Mouse (Mus musculus) MEL (cell line): ENCODE results near the gene Slc6a21. TPM values are rescaled to one million over a fixed set of nuclear protein-coding genes. Genes with fewer than 3 reads are reported as not detected.

Experiments
- DNase-seq: peaks from one replicate; pipeline ENCODE4 v3.0.0; 2011; ENCODE audit warnings: low read depth, low spot score
- H3K27ac ChIP-seq: 2 replicates; pipeline ENCODE4 v1.5.1; 2012; ENCODE audit warnings: low read depth, mild to moderate bottlenecking, control low read depth, low read length, moderate library complexity; ENCODE audit not compliant: control insufficient read depth
- H3K27me3 ChIP-seq, 2 experiments: fragments of 150-350 bp in 1 of 2; sonication (generic) in 1 of 2; 2 replicates each; pipeline ENCODE4 v1.6.1; 2012; ENCODE audit warnings: low read length in 2 of 2, mild to moderate bottlenecking in 2 of 2, improper control_type of control experiment in 1 of 2, moderate library complexity in 1 of 2; ENCODE audit not compliant: insufficient read depth in 2 of 2, control insufficient read depth in 1 of 2
- H3K36me3 ChIP-seq, 2 experiments: 2 replicates each; pipeline ENCODE4 v1.6.1; 2012 to 2014; ENCODE audit warnings: low read length in 2 of 2, improper control_type of control experiment in 1 of 2, inconsistent platforms in 1 of 2, mild to moderate bottlenecking in 1 of 2; ENCODE audit not compliant: insufficient read depth in 2 of 2, control insufficient read depth in 1 of 2
- H3K4me1 ChIP-seq, 2 experiments: fragments of 150-350 bp in 1 of 2; sonication (generic) in 1 of 2; 2 replicates each; pipeline ENCODE4 v1.6.1; 2012; ENCODE audit warnings: low read length in 2 of 2, improper control_type of control experiment in 1 of 2, mild to moderate bottlenecking in 1 of 2; ENCODE audit not compliant: insufficient read depth in 2 of 2, control insufficient read depth in 1 of 2
- H3K4me3 ChIP-seq, 2 experiments: fragments of 150-350 bp in 1 of 2; sonication (generic) in 1 of 2; 2 replicates each; pipeline ENCODE4 v1.5.1; 2012; ENCODE audit warnings: low read depth in 2 of 2, low read length in 2 of 2, mild to moderate bottlenecking in 2 of 2, moderate library complexity in 2 of 2, control low read depth in 1 of 2, improper control_type of control experiment in 1 of 2; ENCODE audit not compliant: control insufficient read depth in 1 of 2, insufficient read depth in 1 of 2
- H3K79me2 ChIP-seq: 2 replicates; pipeline ENCODE4 v1.6.1; 2012; ENCODE audit warnings: mild to moderate bottlenecking, low read length, moderate library complexity; ENCODE audit not compliant: control insufficient read depth, poor library complexity, insufficient read depth
- H3K9ac ChIP-seq: 2 replicates; pipeline ENCODE4 v1.6.1; 2012; ENCODE audit warnings: low read depth, mild to moderate bottlenecking, control low read depth, low read length, moderate library complexity; ENCODE audit not compliant: control insufficient read depth, poor library complexity, severe bottlenecking
- H3K9me3 ChIP-seq: fragments of 150-350 bp; sonication (generic); replicated peaks from 2 replicates; pipeline ENCODE4 v1.6.1; 2012; ENCODE audit warnings: mild to moderate bottlenecking, low read length, improper control_type of control experiment, moderate library complexity; ENCODE audit not compliant: insufficient read depth
- BHLHE40 ChIP-seq: IDR thresholded peaks from 2 replicates; pipeline ENCODE4 v1.6.1; 2012; ENCODE audit warnings: low read depth, mild to moderate bottlenecking, inconsistent platforms, low read length, improper control_type of control experiment, borderline replicate concordance
- CHD2 ChIP-seq: IDR thresholded peaks from 2 replicates; pipeline ENCODE4 v1.6.1; 2011; ENCODE audit warnings: low read length, improper control_type of control experiment
- E2F4 ChIP-seq: IDR thresholded peaks from 2 replicates; pipeline ENCODE4 v1.6.1; 2011; ENCODE audit warnings: low read depth, low read length, improper control_type of control experiment, borderline replicate concordance
- EP300 ChIP-seq, 2 experiments: IDR thresholded peaks; 2 replicates each; pipeline ENCODE4 v1.6.1; 2011; ENCODE audit warnings: improper control_type of control experiment in 2 of 2, low read length in 2 of 2, low read depth in 1 of 2, mild to moderate bottlenecking in 1 of 2
- ETS1 ChIP-seq: IDR thresholded peaks from 2 replicates; pipeline ENCODE4 v1.6.1; 2012; ENCODE audit warnings: low read depth, mild to moderate bottlenecking, inconsistent platforms, low read length, improper control_type of control experiment, moderate library complexity
- GATA1 ChIP-seq: IDR thresholded peaks from 2 replicates; pipeline ENCODE4 v1.6.1; 2011; ENCODE audit warnings: low read depth, low read length, improper control_type of control experiment
- MAFK ChIP-seq: IDR thresholded peaks from 2 replicates; pipeline ENCODE4 v1.6.1; 2011; ENCODE audit warnings: low read depth, mild to moderate bottlenecking, low read length, improper control_type of control experiment, borderline replicate concordance
- MEF2A ChIP-seq: IDR thresholded peaks from 2 replicates; pipeline ENCODE4 v1.6.1; 2014; ENCODE audit warnings: low read depth, mild to moderate bottlenecking, inconsistent platforms, low read length, improper control_type of control experiment; ENCODE audit not compliant: poor library complexity, insufficient replicate concordance, severe bottlenecking; ENCODE audit errors: extremely low read depth
- MYC ChIP-seq: IDR thresholded peaks from 2 replicates; pipeline ENCODE4 v1.6.1; 2011; ENCODE audit warnings: low read depth, mild to moderate bottlenecking, low read length, improper control_type of control experiment, moderate library complexity
- NRF1 ChIP-seq: IDR thresholded peaks from 2 replicates; pipeline ENCODE4 v1.6.1; 2014; ENCODE audit warnings: low read depth, mild to moderate bottlenecking, inconsistent platforms, low read length, improper control_type of control experiment, moderate library complexity; ENCODE audit not compliant: poor library complexity, insufficient read depth, severe bottlenecking
- POLR2AphosphoS5 ChIP-seq: IDR thresholded peaks from 2 replicates; pipeline ENCODE4 v1.6.1; 2012; ENCODE audit warnings: low read depth, borderline replicate concordance, mild to moderate bottlenecking, inconsistent platforms, low read length, moderate library complexity, mixed read lengths
- RCOR1 ChIP-seq: IDR thresholded peaks from 2 replicates; pipeline ENCODE4 v1.6.1; 2012; ENCODE audit warnings: low read depth, mild to moderate bottlenecking, inconsistent platforms, low read length, improper control_type of control experiment
- SIN3A ChIP-seq: IDR thresholded peaks from 2 replicates; pipeline ENCODE4 v1.6.1; 2012; ENCODE audit warnings: low read length, improper control_type of control experiment, inconsistent platforms
- UBTF ChIP-seq: IDR thresholded peaks from 2 replicates; pipeline ENCODE4 v1.6.1; 2012; ENCODE audit warnings: low read depth, mild to moderate bottlenecking, inconsistent platforms, low read length, improper control_type of control experiment, moderate library complexity, borderline replicate concordance; ENCODE audit not compliant: insufficient read depth
- ZC3H11A ChIP-seq: IDR thresholded peaks from 2 replicates; pipeline ENCODE4 v1.6.1; 2012; ENCODE audit warnings: low read depth, mild to moderate bottlenecking, inconsistent platforms, low read length, improper control_type of control experiment
- ZNF384 ChIP-seq: IDR thresholded peaks from 2 replicates; pipeline ENCODE4 v1.6.1; 2012; ENCODE audit warnings: low read depth, mild to moderate bottlenecking, inconsistent platforms, low read length, improper control_type of control experiment
- polyA plus RNA-seq, 2 experiments: library from polyadenylated mRNA; stranded (reverse) in 1 of 2; unstranded in 1 of 2; fragments of >175 nt in 1 of 2; fragments of >200 nt in 1 of 2; gene quantifications; 2 replicates each; pipeline versions ENCODE4 v1.2.1 to v1.2.4; 2012; ENCODE audit warnings: low replicate concordance in 2 of 2, low read depth in 1 of 2; ENCODE audit not compliant: insufficient read length in 2 of 2, insufficient read depth in 1 of 2, missing spikeins in 1 of 2
- total RNA-seq: library from RNA; depleted of rRNA; stranded (reverse); fragments of 300-350 nt; gene quantifications from 2 replicates; pipeline ENCODE4 v1.2.3, GENCODE M21; 2012

Slc6a21 gene
- total and polyA plus RNA-seq, 3 experiments, result not detected

- no peaks in the 10 kb centered on the region for H3K9me3 ChIP-seq
- DNase-seq, result no peak
- peaks cover 9 to 16% of the 10 kb centered on the region in 2 experiments for H3K27me3 ChIP-seq
- H3K27ac ChIP-seq, result no peak overlapping the region
- no peaks in the 10 kb centered on the region for H3K4me1 ChIP-seq
- no peak overlapping the region for H3K9ac ChIP-seq
- H3K4me3 ChIP-seq, result no peak overlapping the region
- no peaks in the 10 kb centered on the region for H3K36me3 ChIP-seq
- no peaks in the 10 kb centered on the region for H3K79me2 ChIP-seq
- TF ChIP-seq POLR2AphosphoS5 (no peak), BHLHE40 (no peak)
These were observed 18.0 kb upstream of the Slc6a21 start for GRCm38 (mm10) chr7:45259281-45259680.

- DNase-seq, result peak; percentile 42
- Histone ChIP-seq H3K9ac (no peak overlapping the region), H3K36me3 (no peaks in the 10 kb centered on the region), H3K27ac (no peak overlapping the region), H3K4me1 (no peaks in the 10 kb centered on the region), H3K27me3 (peaks cover 7 to 11% of the 10 kb centered on the region in 2 experiments), H3K9me3 (no peaks in the 10 kb centered on the region), H3K79me2 (no peaks in the 10 kb centered on the region), H3K4me3 (no peak overlapping the region)
- TF ChIP-seq ETS1 (0 out of 2 replicates have a peak, but pooled peaks have one; percentile 15), BHLHE40 (no peak), GATA1 (no peak), ZNF384 (peak; percentile 60; the same call in 1 of the 2 replicates), MAFK (no peak), UBTF (no peak), NRF1 (no peak), EP300 (IDR thresholded peaks at IDR 0.05; ENCODE audit: low read depth in 1 of 2, low read length in 2 of 2) (no peak)
These were observed 15.0 kb upstream of the Slc6a21 start for GRCm38 (mm10) chr7:45262266-45262665.

GRCm38 (mm10) chr7:45263006-45263607 lies 14.2 kb upstream of the Slc6a21 start:
- Histone ChIP-seq H3K27ac (no peak overlapping the region), H3K9ac (no peak overlapping the region), H3K36me3 (no peaks in the 10 kb centered on the region), H3K79me2 (no peaks in the 10 kb centered on the region), H3K27me3 (peaks cover 5 to 14% of the 10 kb centered on the region in 2 experiments), H3K4me1 (no peaks in the 10 kb centered on the region), H3K9me3 (no peaks in the 10 kb centered on the region), H3K4me3 (no peak overlapping the region)
- TF ChIP-seq MYC, result no peak
- TF ChIP-seq MEF2A, result no peak
- TF ChIP-seq SIN3A, result no peak
- no peak for TF ChIP-seq CHD2
- no peak for TF ChIP-seq E2F4
- TF ChIP-seq EP300 (IDR thresholded peaks at IDR 0.05; ENCODE audit: low read depth in 1 of 2, low read length in 2 of 2), result no peak
- no peak for TF ChIP-seq NRF1
- no peak for TF ChIP-seq RCOR1
- TF ChIP-seq POLR2AphosphoS5, result no peak
- no peak for TF ChIP-seq ZC3H11A
- no peak for DNase-seq
